Mouse (Mus musculus): Measurements from ENCODE around the gene Zfp518b. TPM values are rescaled to one million over a fixed set of nuclear protein-coding genes. Genes with fewer than 3 reads are reported as not detected.

Gene Zfp518b
- polyA plus RNA-seq, 1 experiment: 0.43 TPM

DNA sequence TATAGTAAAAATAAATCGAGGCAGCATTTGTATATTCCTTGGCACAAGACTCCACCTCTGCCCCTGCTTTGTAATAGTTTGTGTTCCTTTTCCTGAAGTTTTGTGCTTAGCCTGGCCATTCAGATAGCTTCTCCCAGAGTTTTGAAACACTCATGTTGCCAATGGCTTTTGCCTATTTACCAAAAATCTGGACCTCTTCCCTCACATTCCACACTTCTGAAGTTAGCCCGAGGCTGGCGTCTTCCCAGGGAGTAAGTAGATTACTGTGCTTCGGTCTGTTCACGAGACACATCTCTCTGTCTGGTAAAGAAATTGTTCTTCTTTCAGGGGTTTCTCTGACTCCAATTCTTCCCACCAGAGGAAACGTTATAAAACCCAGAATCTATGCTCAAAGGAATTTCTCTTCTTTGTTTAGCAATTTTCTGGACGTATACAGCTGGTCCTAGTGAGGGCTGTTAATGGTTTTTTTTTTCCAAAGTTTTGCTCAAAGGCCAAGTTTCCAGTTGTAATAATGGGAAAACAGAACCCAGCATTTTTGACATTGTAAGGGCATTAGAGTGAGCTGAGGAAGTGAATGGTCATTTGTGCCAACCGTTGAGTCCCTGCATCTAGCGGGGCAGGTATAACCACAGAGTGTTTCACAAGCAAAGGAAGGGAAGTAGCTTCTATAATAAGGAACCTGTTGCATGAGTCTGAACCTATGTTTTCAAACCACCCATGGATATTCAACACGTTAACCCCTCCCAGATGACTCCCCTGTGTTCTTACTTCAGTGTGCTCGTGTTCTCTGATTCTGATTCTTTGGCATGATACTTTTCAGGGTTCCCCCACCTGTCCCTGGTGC, 50.1 kb downstream of the Zfp518b start:
- 58% methylated on average over 11 of the region's 11 CpGs for WGBS
- no peak for DNase-seq (ENCODE audit: low read depth, low spot score)

DNA sequence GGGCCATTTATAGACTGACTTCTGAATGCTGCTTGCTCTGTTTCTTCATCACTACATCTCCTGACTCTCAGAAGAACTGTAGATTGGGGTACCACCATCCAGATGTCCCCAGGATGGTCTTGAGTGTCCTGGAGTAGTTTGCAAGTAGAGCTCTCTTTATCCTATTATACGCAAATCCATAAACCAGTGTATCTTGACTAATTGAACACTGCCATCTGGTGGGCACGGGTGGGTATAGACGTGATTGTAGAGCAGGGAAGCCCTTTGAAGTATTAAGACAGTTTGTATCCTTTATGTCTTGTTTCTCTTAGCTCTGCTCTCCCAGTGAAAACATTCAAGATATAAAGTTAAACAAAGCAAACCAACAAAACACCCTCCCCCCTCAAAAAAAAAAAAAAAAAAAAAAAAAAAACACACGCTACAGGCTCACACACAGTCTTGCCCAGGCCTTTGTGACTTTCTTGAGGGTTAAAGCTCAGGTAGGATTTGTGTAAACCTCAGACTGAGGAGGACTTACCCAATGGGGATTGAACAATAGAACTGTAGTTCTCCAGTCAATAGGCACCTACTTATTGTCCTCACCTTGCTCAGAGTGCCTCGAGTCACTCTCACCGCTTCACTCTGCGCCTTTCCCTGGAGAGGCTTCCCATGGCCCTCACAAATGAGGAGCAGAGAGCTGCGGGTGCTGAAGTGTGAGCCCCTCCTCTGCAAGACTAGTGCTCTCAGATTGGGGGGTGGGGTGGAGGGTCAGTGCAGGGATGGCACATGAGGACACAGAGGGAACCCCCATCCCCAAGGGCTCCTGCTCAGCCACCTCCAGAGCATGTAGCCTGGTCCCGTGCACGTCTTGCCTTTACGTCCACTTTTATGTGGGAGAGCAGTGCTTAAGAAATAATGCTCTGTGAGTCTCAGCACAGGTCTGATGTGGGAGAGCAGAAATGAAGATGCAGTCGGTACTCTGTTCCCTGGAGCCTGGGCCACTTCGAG, 51.9 kb downstream of the Zfp518b start:
- peak; percentile 55 for DNase-seq (ENCODE audit: low read depth, low spot score)
- 65% methylated on average over 13 of the region's 13 CpGs for WGBS

DNA sequence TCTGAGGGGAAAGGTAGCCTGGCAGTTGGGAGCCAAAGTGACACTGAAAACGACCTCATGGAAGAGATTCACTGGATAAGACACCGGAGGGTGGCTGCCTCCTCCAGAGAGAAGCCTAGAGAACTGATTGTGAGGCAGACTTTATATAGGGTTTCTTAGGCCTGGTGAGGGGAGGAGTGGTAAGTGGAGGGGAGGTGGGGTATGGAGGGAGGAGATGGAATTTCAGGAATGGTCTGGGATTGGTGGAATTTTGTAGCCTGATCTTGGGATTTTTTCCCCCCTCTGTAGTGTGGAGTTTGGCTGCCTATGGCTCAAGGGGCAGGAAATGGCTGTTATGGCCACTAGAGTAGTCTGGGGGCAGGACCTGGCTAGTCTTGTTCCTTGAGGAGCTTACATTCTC, 56.6 kb downstream of the Zfp518b start:
- no peak for DNase-seq (ENCODE audit: low read depth, low spot score)
- 24% methylated on average over 2 of the region's 2 CpGs for WGBS

DNA sequence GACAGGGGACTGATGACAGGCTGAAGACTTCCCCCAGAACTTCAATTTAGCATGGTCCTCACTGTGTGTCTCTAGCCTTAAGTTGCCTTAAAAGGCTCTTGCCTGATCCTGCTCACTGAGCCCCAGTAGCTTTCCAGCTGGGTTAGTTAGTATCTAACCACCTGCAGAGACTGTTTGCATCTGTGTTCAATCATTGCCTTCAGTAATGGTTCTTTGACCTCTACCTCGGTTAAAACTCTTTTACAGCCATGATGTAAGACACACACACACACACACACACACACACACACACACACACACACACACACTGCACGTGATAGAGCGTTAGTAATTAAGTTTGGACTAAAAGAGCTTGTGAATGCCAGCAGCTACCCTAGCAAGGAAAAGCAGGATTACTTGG, 57.7 kb downstream of the Zfp518b start:
- DNase-seq (ENCODE audit: low read depth, low spot score): no peak
- 31% methylated on average over 3 of the region's 3 CpGs for WGBS

DNA sequence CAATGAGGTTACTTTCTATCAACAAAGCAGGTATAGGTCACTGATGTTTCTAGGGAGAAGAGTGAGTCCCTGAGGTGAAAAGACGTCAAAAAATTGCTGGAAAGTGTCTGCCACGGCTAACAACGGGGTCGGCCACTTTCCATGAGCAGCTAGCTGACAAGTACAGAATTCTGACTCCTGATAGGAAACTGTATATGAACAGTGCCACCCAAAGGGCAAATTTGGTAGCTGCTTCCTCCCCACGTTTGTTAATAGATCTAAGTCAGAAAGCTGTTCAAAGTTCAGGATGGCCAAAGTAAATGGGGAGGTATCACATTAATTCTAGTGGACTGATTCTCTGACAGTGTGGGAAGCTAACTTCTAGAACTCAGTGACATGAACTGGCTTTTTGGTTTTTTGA, 63.8 kb downstream of the Zfp518b start:
- peak; percentile 6 for DNase-seq (ENCODE audit: low read depth, low spot score)
- WGBS: 14% methylated on average over 5 of the region's 5 CpGs

DNA sequence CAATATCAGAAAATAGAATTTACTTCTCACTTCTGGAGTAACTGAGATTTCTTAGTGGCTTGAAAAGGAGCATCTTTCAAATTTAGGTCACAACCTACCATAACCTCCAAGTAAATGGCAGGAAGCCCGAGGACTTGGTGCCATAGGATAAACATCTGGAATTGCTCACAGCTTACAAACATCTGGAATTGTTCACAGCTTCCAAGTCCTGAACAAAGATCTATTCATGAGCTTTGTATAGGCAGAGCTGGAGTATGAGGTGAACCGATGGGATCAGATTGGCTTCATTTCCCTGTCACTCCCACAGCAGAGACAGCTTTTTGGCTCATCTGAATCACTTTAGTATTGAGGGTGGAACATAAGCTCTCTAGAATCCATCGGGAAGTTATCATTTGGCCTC, 65.7 kb downstream of the Zfp518b start:
- DNase-seq (ENCODE audit: low read depth, low spot score): no peak
- WGBS: 52% methylated on average over 3 of the region's 3 CpGs

Other genes with a start within 250 kb of the Zfp518b start
- 12.6 and 31.0 TPM in 2 replicates for gene Slc2a9, start 181.7 kb downstream of the Zfp518b start, polyA plus RNA-seq (2012; rRNA removed)
- 248 and 303 TPM in 2 replicates for gene Wdr1, start 121.6 kb downstream of the Zfp518b start, polyA plus RNA-seq (2012; rRNA removed)
- gene Clnk, start 192.0 kb upstream of the Zfp518b start, polyA plus RNA-seq (2012; rRNA removed): 0.32 and 0.56 TPM in 2 replicates